Mouse (Mus musculus): ENCODE results near the gene Psd4.

GRCm38 (mm10) chr2:24367030-24367894 is at the start of gene Psd4:
- TF ChIP-seq CTCF (IDR thresholded peaks at IDR 0.05) (no peak), POLR2A (IDR thresholded peaks at IDR 0.05; ENCODE audit: insufficient read depth, low read depth, low read length) (no peak)

Measured in heart, adult 2 months (tissue).